Mouse (Mus musculus) splenic B cell, adult 2 months (primary cell): Measurements from ENCODE around the gene C4b.
"Not testable (repeated sequence)": the region's sequence is repeated elsewhere in the genome, so short reads cannot be mapped to it uniquely, and the experiment has no call there.

ENCODE experiments used
- DNase-seq: peaks from one replicate; pipeline ENCODE4 v3.0.0-alpha.2; 2011; ENCODE audit warnings: low read depth, low spot score
- H3K27me3 ChIP-seq: 2 replicates; pipeline ENCODE4 v1.6.1; 2012; ENCODE audit warnings: mild to moderate bottlenecking, low read length, moderate library complexity, mixed read lengths; ENCODE audit not compliant: control insufficient read depth, poor library complexity, insufficient read depth, severe bottlenecking
- H3K36me3 ChIP-seq: 2 replicates; pipeline ENCODE4 v1.6.1; 2012; ENCODE audit warnings: mild to moderate bottlenecking, low read length, moderate library complexity, mixed read lengths; ENCODE audit not compliant: control insufficient read depth, poor library complexity, insufficient read depth, severe bottlenecking

Gene C4b

DNA sequence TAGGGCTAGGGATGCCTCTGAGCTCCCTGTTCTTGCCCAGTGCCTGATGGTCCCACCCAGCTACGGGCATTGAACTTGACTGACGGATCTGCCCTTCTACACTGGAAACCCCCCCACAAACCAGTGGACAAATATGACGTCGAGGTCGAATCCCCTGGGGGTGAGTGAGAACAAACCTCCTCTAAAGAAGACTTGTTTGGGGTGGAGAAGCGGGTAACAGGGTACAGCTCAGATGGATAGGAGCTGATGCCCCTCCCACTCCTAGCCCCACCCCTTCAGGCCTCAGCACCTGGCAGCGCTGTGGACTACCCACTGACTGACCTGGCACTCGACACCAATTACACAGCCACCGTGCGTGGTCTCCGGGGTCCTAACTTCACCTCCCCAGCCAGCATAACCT is 26.3 kb downstream of the C4b start:
- no peak for DNase-seq
- no peaks in the 10 kb centered on the region for H3K27me3 ChIP-seq
- H3K36me3 ChIP-seq = no peaks in the 10 kb centered on the region

- Histone ChIP-seq H3K27me3 (no peaks in the 10 kb centered on the region), H3K36me3 (no peaks in the 10 kb centered on the region)
- no peak for DNase-seq
Measured at GRCm38 (mm10) chr17:34716247-34716646, 27.4 kb downstream of the C4b start.

DNA sequence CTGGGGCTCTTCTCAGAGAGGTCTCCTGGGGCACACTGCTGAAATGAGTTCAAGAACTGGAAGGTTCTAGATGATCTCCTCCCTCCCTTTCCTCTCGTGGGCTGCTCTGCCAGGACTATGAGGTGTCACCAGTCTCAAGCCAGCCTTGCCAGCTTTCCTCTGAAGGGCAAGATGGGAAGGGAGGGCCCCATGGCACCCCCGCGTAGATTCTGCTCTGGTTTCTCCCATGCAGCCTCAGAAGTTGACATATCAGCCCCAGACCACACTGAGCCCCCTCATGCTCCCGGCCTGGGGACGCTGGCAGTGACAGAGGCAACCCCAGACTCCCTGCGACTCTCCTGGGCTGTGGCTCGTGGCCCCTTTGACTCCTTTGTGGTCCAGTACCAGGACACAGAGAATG is 28.2 kb downstream of the C4b start:
- not testable (repeated sequence) for H3K36me3 ChIP-seq, DNase-seq, H3K27me3 ChIP-seq

- not testable (repeated sequence) for DNase-seq, H3K36me3 ChIP-seq, H3K27me3 ChIP-seq
Measured at GRCm38 (mm10) chr17:34714908-34715445, 28.7 kb downstream of the C4b start.

GRCm38 (mm10) chr17:34714181-34714907 is 29.3 kb downstream of the C4b start:
- not testable (repeated sequence) for H3K27me3 ChIP-seq

GRCm38 (mm10) chr17:34712951-34713350 is 30.7 kb downstream of the C4b start:
- Histone ChIP-seq H3K27me3 (no peaks in the 10 kb centered on the region), H3K36me3 (no peaks in the 10 kb centered on the region)
- peak; percentile 37 for DNase-seq

More at GRCm38 (mm10) chr17:34714181-34714907, 29.3 kb downstream of the C4b start:
- not testable (repeated sequence) for H3K36me3 ChIP-seq, DNase-seq

- not testable (repeated sequence) for H3K36me3 ChIP-seq, H3K27me3 ChIP-seq, DNase-seq
Measured at GRCm38 (mm10) chr17:34706476-34706875, 37.2 kb downstream of the C4b start.

- no peaks in the 10 kb centered on the region for H3K27me3 ChIP-seq
- H3K36me3 ChIP-seq = no peaks in the 10 kb centered on the region
- DNase-seq = no peak
Measured at GRCm38 (mm10) chr17:34700671-34701071, 43.0 kb downstream of the C4b start.

GRCm38 (mm10) chr17:34699575-34700408 is 43.9 kb downstream of the C4b start:
- Histone ChIP-seq H3K27me3 (no peaks in the 10 kb centered on the region), H3K36me3 (no peaks in the 10 kb centered on the region)
- DNase-seq = no peak

GRCm38 (mm10) chr17:34692906-34693305 is 50.8 kb downstream of the C4b start:
- H3K36me3 ChIP-seq = no peaks in the 10 kb centered on the region
- no peaks in the 10 kb centered on the region for H3K27me3 ChIP-seq
- DNase-seq = no peak

DNA sequence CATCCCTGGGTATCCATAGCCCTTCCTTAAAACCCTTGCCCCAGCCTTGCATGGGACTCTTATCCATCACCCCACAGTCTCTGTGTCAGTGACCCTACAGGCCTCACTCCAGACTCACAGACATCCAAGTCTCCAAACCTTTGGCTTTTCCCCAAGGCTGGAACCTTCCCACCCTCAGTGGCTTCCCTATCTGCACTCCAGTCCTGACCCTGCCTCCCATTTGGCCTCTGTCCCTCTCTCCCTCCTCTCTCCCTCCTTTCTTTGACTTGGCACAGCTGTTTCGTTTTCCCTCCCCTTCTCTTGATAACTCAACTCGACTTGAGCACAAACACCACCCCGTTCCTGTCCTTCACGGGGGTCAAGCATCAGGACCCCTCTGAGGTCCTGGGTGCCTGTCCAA is 53.2 kb downstream of the C4b start:
- no peaks in the 10 kb centered on the region for H3K36me3 ChIP-seq
- no peaks in the 10 kb centered on the region for H3K27me3 ChIP-seq
- no peak for DNase-seq

DNA sequence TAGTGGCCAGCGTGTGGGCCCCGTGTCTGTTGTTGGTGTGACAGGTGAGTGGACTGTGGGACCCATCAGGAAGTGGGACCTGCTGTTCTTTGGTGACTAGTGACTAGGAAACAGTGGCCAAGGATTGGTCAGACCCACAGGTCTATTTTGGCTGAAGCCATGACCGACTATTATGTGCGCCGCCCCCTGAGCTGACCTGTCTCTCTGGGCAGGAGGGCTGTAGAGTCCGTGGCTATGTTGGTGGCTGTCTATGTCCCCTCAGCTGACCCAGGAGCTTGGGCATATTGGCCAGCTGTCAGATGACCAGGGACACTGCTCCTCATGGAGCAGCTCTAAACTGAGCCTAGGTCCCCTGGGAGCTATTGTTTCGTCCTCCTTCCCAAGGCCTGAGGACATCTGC is 54.8 kb downstream of the C4b start:
- Histone ChIP-seq H3K27me3 (no peaks in the 10 kb centered on the region), H3K36me3 (no peaks in the 10 kb centered on the region)
- no peak for DNase-seq

DNA sequence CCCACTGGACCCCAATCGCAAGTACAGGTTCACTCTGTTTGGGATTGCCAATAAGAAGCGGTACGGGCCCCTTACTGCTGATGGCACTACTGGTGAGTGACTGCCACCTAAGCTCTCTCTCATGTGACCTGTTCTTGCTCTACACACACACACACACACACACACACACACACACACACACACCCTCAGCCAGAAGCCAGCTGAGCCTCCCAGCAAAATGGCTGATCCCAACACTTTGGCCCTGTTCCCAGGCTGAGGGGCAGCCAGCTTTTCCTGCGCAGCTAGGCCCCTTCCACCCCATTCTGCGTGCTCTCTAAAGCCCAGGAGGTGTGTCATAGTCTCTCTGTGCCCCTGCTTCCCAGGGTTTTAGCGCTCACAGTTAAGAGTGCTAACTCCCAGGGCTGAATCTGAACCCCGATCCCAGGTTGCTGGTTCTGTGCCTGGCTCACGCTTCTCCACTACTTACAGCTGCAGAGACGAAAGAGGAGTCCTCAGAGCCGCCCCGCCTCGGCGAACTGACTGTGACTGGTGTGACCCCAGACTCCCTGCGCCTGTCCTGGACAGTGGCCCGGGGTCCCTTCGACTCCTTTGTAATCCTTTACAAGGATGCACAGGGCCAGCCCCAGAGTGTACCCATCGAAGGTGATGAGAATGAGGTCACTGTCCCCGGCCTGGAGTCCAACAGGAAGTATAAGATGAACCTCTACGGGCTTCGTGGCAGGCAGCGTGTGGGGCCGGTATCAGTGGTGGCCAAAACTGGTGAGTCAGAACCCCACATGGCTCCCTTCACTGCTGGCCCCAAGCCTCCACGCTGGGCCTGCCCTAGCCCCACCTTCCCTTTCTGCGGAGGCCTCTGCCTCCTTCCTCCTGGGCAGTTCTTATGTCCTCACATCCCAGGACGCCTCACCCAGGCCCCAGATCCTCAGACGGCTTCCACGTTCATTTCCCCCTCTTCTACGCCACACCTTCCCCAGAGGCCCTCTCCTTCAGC is 58.3 kb downstream of the C4b start:
- Histone ChIP-seq H3K27me3 (no peaks in the 10 kb centered on the region), H3K36me3 (no peaks in the 10 kb centered on the region)
- no peak for DNase-seq

GRCm38 (mm10) chr17:34684253-34684893 is 59.3 kb downstream of the C4b start:
- DNase-seq = no peak
- Histone ChIP-seq H3K36me3 (no peaks in the 10 kb centered on the region), H3K27me3 (no peaks in the 10 kb centered on the region)
